Mouse (Mus musculus): ENCODE measurements around the gene Prlh. TPM values are rescaled to one million over a fixed set of nuclear protein-coding genes. Genes with fewer than 3 reads are reported as not detected.

Gene Prlh
- total RNA-seq (2021), result not detected
- long read RNA-seq, experiment 1, result 0 reads
- long read RNA-seq, experiment 2, result 0 reads

DNA sequence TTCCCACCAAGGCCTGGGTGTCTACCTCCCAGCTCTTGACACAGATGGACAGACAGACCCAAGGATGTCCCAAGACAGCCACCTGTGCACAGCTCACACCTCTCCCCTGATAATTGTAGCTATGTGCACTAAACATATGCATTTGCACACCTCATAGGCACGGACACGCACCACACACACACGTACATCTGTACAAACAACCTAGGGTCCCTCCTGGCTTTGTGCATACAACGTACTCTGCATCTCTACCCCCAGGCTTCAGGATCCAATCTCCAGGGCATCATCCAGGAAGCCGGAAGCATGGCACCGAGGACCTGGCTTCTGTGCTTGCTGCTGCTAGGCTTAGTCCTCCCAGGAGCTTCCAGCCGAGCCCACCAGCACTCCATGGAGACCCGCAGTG, at the start of gene Prlh:
Prlh (plus strand) TSS at position 301 of the 400 bp plus-strand sequence.
- DNase-seq, result no peak
- intact Hi-C loops (cut with DNase I), result loop anchor here (10.0 kb wide), 1 partner anchor 888 kb away; no protein-coding TSS in a partner anchor

DNA sequence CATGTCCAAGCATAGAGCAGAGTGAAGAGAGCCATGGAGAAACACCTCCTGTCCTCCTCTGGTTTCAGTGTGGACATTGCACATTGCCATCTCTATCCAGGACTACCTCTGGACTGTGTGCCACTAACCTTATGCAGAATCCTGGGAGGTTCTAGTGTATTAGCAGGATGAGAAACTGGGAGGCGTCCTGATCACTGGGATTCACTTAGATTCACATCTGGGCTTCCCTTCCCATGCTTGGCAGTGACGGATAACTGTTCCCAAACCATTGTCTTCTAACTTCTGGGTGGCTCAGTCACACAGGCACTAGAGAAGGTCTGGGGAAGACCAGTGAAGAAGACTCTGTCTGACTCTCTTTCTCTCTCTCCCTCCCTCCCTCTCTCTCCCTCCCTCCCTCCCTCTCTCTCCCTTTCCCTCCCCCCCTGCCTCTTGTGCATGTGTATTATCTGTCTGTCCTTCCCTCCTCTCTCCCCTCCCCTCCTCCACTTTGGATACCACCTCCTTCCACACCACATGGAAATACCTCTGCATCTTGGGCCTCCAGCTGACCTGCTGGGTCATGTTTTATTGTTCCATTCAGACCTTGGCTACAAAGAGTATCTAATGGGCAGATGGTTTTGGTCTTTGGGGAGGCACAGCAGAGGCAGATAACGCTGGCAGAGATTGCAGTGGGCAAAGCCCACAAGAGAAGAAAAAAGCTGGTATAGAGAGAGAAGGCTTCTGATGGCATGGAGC, 49.5 kb upstream of the Prlh start:
- no peak for DNase-seq
- intact Hi-C loops (cut with DNase I), result loop anchor here (5.0 kb wide), 1 partner anchor 61 kb away; the partner anchor contains the start of gene Col6a3

DNA sequence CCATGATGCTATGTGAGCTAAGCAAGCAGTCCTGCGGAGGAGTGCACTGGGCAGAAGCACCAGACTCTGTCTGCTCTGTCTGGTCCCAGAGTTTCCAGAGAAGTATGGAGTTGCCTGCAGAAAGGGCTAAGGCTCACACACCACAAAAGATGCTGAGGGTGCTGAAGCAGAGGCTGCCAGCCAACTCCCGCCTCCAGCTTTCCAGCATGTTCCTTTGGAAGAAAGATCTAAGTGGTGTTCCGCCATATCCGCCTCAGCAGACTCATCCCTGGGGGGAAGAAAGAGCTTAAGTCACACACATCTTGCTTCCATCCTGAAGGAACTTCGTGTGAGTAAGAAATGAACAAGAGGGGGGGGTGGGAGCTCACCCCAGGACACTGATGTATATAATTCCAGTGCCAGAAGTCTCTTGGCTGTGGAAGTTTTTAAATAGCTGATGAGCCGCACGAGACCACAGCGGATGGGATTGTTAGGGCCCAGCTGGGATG, 48.9 kb upstream of the Prlh start:
- DNase-seq, result peak; percentile 33 to 55
- intact Hi-C loops (cut with DNase I), result loop anchor here (5.0 kb wide), 1 partner anchor 62 kb away; the partner anchor contains the start of gene Col6a3

- no peak for DNase-seq
- intact Hi-C loops (cut with DNase I), result loop anchor here (5.0 kb wide), 2 partner anchors 63 to 253 kb away; partner anchors contain the start of gene Col6a3
These were observed 48.0 kb upstream of the Prlh start for GRCm38 (mm10) chr1:90904729-90905404.

DNA sequence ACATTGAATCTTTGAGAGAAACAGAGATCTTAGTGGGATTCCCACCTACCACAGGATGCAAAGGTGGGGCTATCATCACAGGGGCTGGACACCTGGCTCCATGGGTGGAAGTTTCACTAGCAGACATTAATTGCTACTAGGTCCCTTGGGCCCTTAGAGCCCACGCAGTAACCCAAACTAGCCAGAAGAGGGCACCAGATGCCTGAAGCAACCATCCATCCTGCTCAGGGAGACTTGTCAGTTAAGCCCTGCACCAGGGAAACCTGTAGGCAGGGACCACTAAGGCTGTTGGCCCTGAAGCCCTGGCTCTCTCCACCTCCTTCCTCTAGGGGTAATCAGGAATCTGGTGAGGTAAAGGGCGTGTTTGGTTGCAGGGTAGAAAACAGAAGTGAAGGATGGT, 46.6 kb upstream of the Prlh start:
- intact Hi-C loops (cut with DNase I), result loop anchor here (1.0 to 5.0 kb wide), 2 partner anchors 50 to 254 kb away; no protein-coding TSS in a partner anchor
- DNase-seq, result peak; percentile 60 to 73

DNA sequence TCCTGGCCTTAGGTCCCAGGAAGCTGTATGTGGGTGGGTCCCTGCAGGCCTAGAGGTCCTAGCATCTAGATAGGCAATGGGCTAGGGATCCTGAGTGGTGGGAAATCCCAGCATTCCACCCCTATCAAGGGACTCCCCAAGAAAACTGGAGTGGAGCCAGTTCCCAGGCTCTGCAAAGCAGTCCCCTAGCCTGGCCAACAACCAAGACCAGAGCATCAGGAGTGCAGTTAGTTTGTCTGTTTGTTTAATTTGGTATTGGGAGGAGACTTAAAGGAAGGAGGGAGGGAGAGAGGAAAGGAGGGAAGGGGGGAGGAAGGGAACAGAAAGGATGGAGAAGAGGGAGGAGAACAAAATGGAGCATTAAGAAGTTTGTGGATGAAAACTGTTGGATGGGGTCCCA, 43.7 kb upstream of the Prlh start:
- DNase-seq, result peak; percentile 57 to 73
- intact Hi-C loops (cut with DNase I), result loop anchor here (5.0 kb wide), 1 partner anchor 257 kb away; no protein-coding TSS in a partner anchor

DNA sequence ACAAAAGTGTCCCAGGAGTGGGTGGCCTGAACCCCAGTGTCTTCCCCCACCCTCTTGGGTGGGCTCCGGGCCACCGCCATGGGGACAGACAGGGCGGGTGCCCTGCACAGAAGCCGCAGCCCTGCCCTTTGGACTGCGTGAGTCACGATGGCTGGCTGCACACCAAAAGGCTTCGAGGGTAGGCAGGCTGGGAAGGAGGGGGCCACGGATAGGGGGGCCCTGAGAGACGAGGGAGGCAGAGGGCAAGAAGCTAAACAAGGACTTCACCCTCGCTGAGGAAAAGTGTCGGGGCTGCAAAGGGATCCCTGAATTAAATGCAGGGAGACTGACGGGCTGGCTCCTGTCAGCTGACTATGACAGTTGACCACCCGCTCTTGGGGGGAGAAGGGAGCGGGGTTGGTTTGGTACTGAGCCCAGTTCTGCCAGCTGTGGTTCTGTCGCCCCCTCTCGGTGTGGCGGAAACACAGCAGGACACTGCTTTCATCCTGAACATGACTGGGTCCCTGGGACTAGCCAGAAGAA, 43.2 kb upstream of the Prlh start:
- DNase-seq, result peak; percentile 71 to 75
- intact Hi-C loops (cut with DNase I), result loop anchor here (5.0 kb wide), 1 partner anchor 257 kb away; no protein-coding TSS in a partner anchor

- DNase-seq, result no peak
- intact Hi-C loops (cut with DNase I), result no loop called here
These were observed 39.7 kb upstream of the Prlh start for GRCm38 (mm10) chr1:90913231-90913630.

DNA sequence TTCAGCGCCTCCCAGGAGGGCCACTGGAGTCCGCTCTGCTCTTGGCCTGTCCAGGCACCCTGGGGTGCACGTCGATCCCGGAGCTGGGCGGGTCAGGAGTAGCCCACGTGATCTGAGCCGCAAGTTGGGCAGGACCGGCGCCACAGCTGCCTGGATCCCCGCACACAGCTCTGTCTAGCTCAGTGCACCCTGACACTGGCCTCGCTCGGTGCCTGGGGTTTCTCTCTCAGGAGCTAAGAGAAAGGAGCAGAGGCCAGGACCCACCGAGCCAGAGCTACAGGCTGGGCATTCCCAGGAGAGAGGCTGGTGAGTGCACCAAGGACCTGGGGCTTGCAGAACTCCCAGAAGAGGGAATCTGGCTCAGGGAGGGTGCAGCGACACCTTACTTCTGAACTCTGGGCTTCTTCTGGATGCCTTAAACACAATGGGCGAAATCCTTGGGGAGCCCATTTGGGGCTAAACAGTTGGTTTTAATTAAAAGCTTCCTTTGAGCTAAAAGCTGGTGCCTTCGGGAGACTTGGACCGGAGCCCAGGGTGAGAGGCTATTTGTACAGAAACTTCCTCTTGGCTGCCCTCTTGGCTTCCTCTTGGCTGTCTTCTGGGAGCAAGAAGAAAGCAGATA, 37.8 kb upstream of the Prlh start, which contains the start of gene Mlph:
Mlph (plus strand) TSS at position 138 of the 622 bp plus-strand sequence.
- DNase-seq, result peak; percentile 40 to 49
- intact Hi-C loops (cut with DNase I), result no loop called here

- intact Hi-C loops (cut with DNase I), result no loop called here
- DNase-seq, result no peak
These were observed 35.4 kb upstream of the Prlh start for GRCm38 (mm10) chr1:90917509-90917908.

DNA sequence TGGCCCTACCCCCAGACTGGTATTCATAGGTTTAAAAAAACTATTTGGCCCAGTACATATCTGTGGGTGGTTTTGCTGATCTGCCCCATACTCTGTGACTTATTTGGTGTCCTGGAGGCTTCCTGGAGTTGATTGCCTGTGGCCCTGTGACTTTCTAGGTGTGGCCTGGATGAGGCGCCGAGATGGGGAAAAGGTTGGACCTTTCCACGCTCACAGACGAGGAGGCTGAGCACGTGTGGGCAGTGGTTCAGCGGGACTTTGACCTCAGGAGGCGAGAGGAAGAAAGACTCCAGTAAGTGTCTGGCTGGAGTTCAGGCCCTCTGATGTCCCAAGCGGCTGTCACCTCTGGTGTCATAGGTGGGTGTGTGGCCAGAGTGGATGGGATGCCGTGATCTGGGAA, 31.2 kb upstream of the Prlh start:
- intact Hi-C loops (cut with DNase I), result no loop called here
- no peak for DNase-seq

DNA sequence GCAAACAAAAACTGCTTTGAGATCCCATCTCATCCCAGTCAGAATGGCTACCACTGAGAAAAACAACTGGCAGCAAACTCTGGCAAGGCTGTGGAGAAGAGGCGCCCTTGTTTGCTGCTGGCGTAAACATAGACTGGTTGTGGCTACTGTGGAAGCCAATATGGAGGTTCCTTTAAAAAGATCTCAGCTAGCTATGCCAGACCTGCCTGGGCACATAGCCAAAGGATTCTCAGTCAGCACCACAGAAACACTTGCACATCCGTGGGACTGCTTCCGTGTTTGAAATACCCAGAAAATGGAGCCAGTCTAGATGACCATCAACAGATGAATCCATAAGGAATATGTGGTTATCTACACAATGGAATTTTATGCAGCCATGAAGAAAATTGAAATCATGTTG, 26.9 kb upstream of the Prlh start:
- DNase-seq, result peak in 1 of 2 experiments; percentile 22
- intact Hi-C loops (cut with DNase I), result no loop called here

DNA sequence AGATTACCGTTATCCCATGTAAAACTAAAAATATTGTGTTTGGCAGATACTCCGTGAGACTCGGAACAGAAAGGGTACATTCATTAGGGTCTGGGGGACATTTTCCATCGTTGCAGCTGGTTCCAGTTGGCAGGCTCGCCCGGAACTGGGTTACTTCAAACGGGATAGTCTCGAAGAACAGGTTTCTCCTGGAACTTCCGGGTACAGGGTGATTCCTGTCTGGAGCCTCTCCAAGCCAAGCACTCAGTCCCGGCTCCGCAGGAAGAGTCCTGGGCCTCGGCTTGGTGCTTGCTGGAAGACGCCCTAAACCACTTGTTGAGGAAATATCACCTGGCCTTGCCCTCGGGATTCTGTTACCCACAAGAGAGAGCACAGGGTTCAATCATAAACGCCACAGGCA, 25.6 kb upstream of the Prlh start:
- intact Hi-C loops (cut with DNase I), result no loop called here
- no peak for DNase-seq

DNA sequence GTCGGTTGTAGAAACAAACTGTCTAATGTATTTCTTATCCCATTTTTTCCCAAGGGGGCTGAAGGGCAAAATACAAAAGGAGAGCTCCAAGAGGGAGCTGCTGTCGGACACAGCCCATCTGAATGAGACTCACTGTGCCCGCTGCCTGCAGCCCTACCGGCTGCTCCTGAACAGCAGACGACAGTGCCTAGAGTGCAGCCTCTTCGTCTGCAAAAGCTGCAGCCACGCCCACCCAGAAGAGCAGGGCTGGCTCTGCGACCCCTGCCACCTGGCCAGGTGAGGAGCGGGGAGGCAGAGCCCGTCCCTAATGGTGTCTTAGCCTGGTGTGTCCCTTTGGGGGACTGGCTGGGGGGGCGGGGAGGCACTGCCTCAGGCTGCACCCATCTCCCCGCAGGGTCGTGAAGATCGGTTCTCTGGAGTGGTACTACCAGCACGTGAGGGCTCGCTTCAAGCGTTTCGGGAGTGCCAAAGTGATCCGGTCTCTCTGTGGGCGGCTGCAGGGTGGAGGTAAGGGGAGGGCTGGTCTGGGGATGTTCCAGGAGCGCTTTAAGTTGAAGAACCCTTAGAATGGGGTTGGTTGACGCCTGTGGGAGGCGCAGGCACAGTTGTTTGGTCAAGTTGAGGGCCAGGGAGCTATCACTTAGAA, 24.9 kb upstream of the Prlh start:
- DNase-seq, result no peak

DNA sequence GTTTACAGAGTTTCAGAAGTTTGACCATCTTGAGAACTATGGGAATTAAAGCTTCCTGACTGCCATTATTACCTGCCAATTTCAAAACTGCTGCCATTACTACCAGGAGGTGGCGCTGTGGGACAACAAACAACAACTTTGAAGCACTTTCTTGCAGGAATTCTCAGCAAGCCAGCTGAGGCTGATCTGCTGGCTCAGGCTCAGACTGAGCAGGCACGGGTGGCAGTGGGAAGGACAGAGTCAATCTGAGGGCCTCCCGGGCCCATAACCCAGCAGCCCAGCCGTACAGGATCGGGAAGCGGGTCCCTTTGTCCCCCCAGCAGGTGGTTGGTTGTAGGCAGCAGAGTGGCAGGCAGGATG, 24.4 kb upstream of the Prlh start:
- peak; percentile 86 to 89 for DNase-seq
- intact Hi-C loops (cut with DNase I), result loop anchor here (1.0 kb wide), 1 partner anchor 28 kb away; no protein-coding TSS in a partner anchor

More for the DNA sequence above, 24.9 kb upstream of the Prlh start:
- intact Hi-C loops (cut with DNase I), result loop anchor here (1.0 kb wide), 1 partner anchor 28 kb away; no protein-coding TSS in a partner anchor

GRCm38 (mm10) chr1:90933001-90933400, 19.9 kb upstream of the Prlh start:
- intact Hi-C loops (cut with DNase I), result no loop called here
- DNase-seq, result no peak

GRCm38 (mm10) chr1:90936990-90937389, 15.9 kb upstream of the Prlh start:
- intact Hi-C loops (cut with DNase I), result no loop called here
- no peak for DNase-seq

GRCm38 (mm10) chr1:90939980-90940379, 12.9 kb upstream of the Prlh start:
- intact Hi-C loops (cut with DNase I), result no loop called here
- no peak for DNase-seq

DNA sequence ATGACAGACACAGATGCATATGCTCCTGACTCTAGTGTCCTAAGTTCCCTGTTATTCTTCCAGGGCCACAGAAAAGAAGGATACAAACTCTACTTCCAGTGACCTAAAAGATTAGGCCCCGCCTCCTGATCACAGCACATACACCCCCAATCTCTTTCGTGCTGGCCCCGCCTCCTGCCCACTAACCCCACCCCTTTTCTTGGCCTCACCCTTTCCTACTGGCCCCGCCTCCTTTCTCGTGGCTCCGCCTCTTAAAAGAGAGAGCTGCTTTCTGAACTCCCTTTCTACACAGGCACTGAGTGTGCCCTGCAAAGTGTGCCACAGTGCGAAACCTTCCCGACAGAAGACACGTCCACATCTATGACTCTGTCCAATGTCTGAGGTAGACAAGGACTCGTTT, 7.7 kb upstream of the Prlh start:
- no peak for DNase-seq
- intact Hi-C loops (cut with DNase I), result no loop called here

DNA sequence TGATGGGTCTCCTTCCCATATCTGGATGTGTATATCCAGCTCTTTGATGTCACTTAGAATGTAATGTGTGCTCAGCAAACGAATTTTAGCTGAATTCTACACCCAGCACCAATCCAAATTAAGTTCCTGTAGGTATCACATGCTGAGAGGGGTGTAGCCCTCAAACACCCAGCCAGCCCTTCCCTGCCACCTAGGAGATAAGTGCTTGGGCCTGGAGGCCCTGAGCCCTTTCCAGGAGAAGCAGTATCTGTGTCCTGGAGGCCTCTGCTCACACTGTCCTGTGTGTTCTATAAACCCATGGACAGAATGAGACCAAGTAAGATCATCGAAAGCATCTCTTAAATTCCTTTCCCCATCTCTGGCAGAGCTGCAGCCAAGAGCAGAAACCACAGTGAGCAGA, 5.7 kb upstream of the Prlh start:
- no peak for DNase-seq
- intact Hi-C loops (cut with DNase I), result no loop called here
